Mouse (Mus musculus) heart, postnatal 4 days (tissue): ENCODE data around the gene Neo1. TPM values are rescaled to one million over a fixed set of nuclear protein-coding genes. Genes with fewer than 3 reads are reported as not detected.

Experiments
- DNase-seq: peaks from one replicate; pipeline ENCODE4 v3.0.0; 2021
- total RNA-seq, 2 experiments: library from RNA; stranded (reverse); gene quantifications; 2 replicates each; pipeline ENCODE4 v1.2.3; 2021

Neo1 gene
- total RNA-seq, 2 experiments from 2014 or later: 72.3 to 72.8 TPM

GRCm38 (mm10) chr9:58859080-58859635 lies 177.1 kb downstream of the Neo1 start:
- DNase-seq: no peak

GRCm38 (mm10) chr9:58854931-58855330 lies 181.3 kb downstream of the Neo1 start:
- no peak for DNase-seq

GRCm38 (mm10) chr9:58849576-58850315 lies 186.5 kb downstream of the Neo1 start:
- no peak for DNase-seq

GRCm38 (mm10) chr9:58847676-58848075 lies 188.6 kb downstream of the Neo1 start:
- DNase-seq: peak; percentile 54

- no peak for DNase-seq
Measured at GRCm38 (mm10) chr9:58847008-58847407, 189.2 kb downstream of the Neo1 start.

- DNase-seq: no peak
Measured at GRCm38 (mm10) chr9:58844597-58844996, 191.6 kb downstream of the Neo1 start.

GRCm38 (mm10) chr9:58841655-58842054 lies 194.6 kb downstream of the Neo1 start:
- peak; percentile 79 for DNase-seq

- DNase-seq: no peak
Measured at GRCm38 (mm10) chr9:58838504-58838903, 197.7 kb downstream of the Neo1 start.

- no peak for DNase-seq
Measured at GRCm38 (mm10) chr9:58837174-58837573, 199.1 kb downstream of the Neo1 start.

- no peak for DNase-seq
Measured at GRCm38 (mm10) chr9:58832939-58833338, 203.3 kb downstream of the Neo1 start.

GRCm38 (mm10) chr9:58829627-58830026 lies 206.6 kb downstream of the Neo1 start:
- no peak for DNase-seq

Other genes with a start within 250 kb of the Neo1 start
- 10 to 100 TPM; 11.6 to 12.5 TPM for gene Hcn4, start 213.0 kb downstream of the Neo1 start, total RNA-seq